In genomic region chr10:67098408-67099050, GRCm38 (mm10) we compare ENCODE assay signal across 8 mouse cellular contexts. TPM values are rescaled to one million over a fixed set of nuclear protein-coding genes. Genes with fewer than 3 reads are reported as not detected.
DNase-seq lines count a peak whose midpoint lies in the region; ATAC-seq and TF ChIP-seq lines count a peak whose summit lies in the region.

No protein-coding gene starts in this region.

- peak overlapping the region; percentile 20; the same call in 1 of the 2 replicates for H3K9ac ChIP-seq in liver, adult 2 months (ENCODE audit: low read depth, low read length)
- H3K9ac ChIP-seq in hindbrain, embryonic 13.5 days = peak overlapping the region; percentile 99
- H3K9ac ChIP-seq in liver, embryonic 15.5 days = no peak overlapping the region

- no peak for ATAC-seq in hindbrain, embryonic 13.5 days (ENCODE audit: low FRiP score)
- no peak for ATAC-seq in liver, embryonic 15.5 days (ENCODE audit: insufficient read depth)

- H3K4me3 ChIP-seq in liver, adult 2 months (ENCODE audit: insufficient read depth, low read depth, low read length) = no peak overlapping the region
- peak overlapping the region; percentile 93 for H3K4me3 ChIP-seq in hindbrain, embryonic 13.5 days
- peak overlapping the region; percentile 86; the same call in 1 of the 2 replicates for H3K4me3 ChIP-seq in liver, embryonic 15.5 days (replicated peaks)
- H3K4me3 ChIP-seq in small intestine, adult 2 months (ENCODE audit: low read depth, low read length) = no peak overlapping the region

- H3K4me1 ChIP-seq in liver, adult 2 months (ENCODE audit: control insufficient read depth, insufficient read depth, low read length) = peaks cover 46% of the 10 kb centered on the region
- peaks cover 77% of the 10 kb centered on the region for H3K4me1 ChIP-seq in hindbrain, embryonic 13.5 days (replicated peaks)
- H3K4me1 ChIP-seq in liver, embryonic 15.5 days (replicated peaks) = peaks cover 61% of the 10 kb centered on the region
- H3K4me1 ChIP-seq in small intestine, adult 2 months (ENCODE audit: control insufficient read depth, insufficient read depth, insufficient read length, low read length) = peaks cover 39% of the 10 kb centered on the region

- DNase-seq in liver, adult 2 months (ENCODE audit: extremely low read depth, low read depth, low spot score) = peak; percentile 43
- DNase-seq in liver (no peak), ZHBTc4 (ENCODE audit: low read depth, low spot score) (peak; percentile 61)
- DNase-seq in right cerebral cortex, postnatal 25 days = no peak
- no peak for DNase-seq in frontal cortex, postnatal 14 days (ENCODE audit: low spot score in 2 of 2)

- peak overlapping the region; percentile 91 for H3K4me2 ChIP-seq in hindbrain, embryonic 13.5 days
- H3K4me2 ChIP-seq in liver, embryonic 15.5 days = peak overlapping the region; percentile 90

- TF ChIP-seq CTCF in liver, adult 2 months (IDR thresholded peaks at IDR 0.05; ENCODE audit: low read depth, low read length) = no peak
- TF ChIP-seq CTCF in small intestine, adult 2 months (IDR thresholded peaks at IDR 0.05; ENCODE audit: extremely low read depth, insufficient read length, insufficient replicate concordance, low read depth, low read length) = no peak

- TF ChIP-seq POLR2A in liver, adult 2 months (IDR thresholded peaks at IDR 0.05; ENCODE audit: extremely low read depth, insufficient read depth, low read length) = no peak
- TF ChIP-seq POLR2A in small intestine, adult 2 months (IDR thresholded peaks at IDR 0.05; ENCODE audit: low read depth, low read length) = no peak

- WGBS in liver, adult 2 months = 21% methylated on average over 7 of the region's 7 CpGs
- 10% methylated on average over 7 of the region's 7 CpGs for WGBS in hindbrain, embryonic 13.5 days
- 27% methylated on average over 7 of the region's 7 CpGs for WGBS in liver, embryonic 15.5 days (ENCODE audit: insufficient replicate concordance)
- WGBS in small intestine, adult 2 months = 34% methylated on average over 7 of the region's 7 CpGs

- no peaks in the 10 kb centered on the region for H3K9me3 ChIP-seq in hindbrain, embryonic 13.5 days
- H3K9me3 ChIP-seq in liver, embryonic 15.5 days (replicated peaks) = no peaks in the 10 kb centered on the region

- no peaks in the 10 kb centered on the region for H3K27me3 ChIP-seq in liver, adult 2 months (ENCODE audit: control insufficient read depth, insufficient read depth, low read length)
- H3K27me3 ChIP-seq in hindbrain, embryonic 13.5 days = no peaks in the 10 kb centered on the region
- H3K27me3 ChIP-seq in liver, embryonic 15.5 days = peaks cover 9% of the 10 kb centered on the region; the same call in 1 of the 2 replicates
- H3K27me3 ChIP-seq in small intestine, adult 2 months (ENCODE audit: control insufficient read depth, insufficient read depth, low read length) = no peaks in the 10 kb centered on the region

- peak overlapping the region; percentile 3; the same call in 1 of the 2 replicates for H3K27ac ChIP-seq in liver, adult 2 months (replicated peaks; ENCODE audit: insufficient read depth, low read depth, low read length)
- peak overlapping the region; percentile 60 for H3K27ac ChIP-seq in hindbrain, embryonic 13.5 days
- H3K27ac ChIP-seq in liver, embryonic 15.5 days (replicated peaks) = no peak overlapping the region
- H3K27ac ChIP-seq in small intestine, adult 2 months (ENCODE audit: insufficient read depth, low read depth, low read length) = 0 out of 2 replicates have a peak overlapping the region, but pooled peaks have one; percentile 15

- H3K79me2 ChIP-seq in liver, adult 2 months (ENCODE audit: control insufficient read depth, insufficient read depth, low read length) = peaks cover 69% of the 10 kb centered on the region

- H3K36me3 ChIP-seq in liver, adult 2 months (ENCODE audit: control insufficient read depth, insufficient read depth, low read length) = no peaks in the 10 kb centered on the region
- H3K36me3 ChIP-seq in hindbrain, embryonic 13.5 days = no peaks in the 10 kb centered on the region
- H3K36me3 ChIP-seq in liver, embryonic 15.5 days (replicated peaks) = no peaks in the 10 kb centered on the region
- peaks cover 1% of the 10 kb centered on the region; the same call in 1 of the 2 replicates for H3K36me3 ChIP-seq in small intestine, adult 2 months (ENCODE audit: control insufficient read depth, insufficient read depth, low read length)

RNA-seq across cellular contexts. Expression of gene Reep3, which starts 1.8 kb away (rescaled TPM):
- total RNA-seq in liver, adult 2 months (2014; rRNA removed) = 36.1 and 38.8 TPM in 2 replicates
- 21.6 and 24.8 TPM in 2 replicates for polyA plus RNA-seq in liver, adult 2 months (2012; rRNA removed)
- polyA plus RNA-seq in hindbrain, embryonic 13.5 days (2015; fragmentation: Nextera tagmentation; extraction: Ambion mirVana) = 42.6 and 44.9 TPM in 2 replicates
- 8.9 and 9.2 TPM in 2 replicates for polyA plus RNA-seq in liver, embryonic 15.5 days (2015; fragmentation: Nextera tagmentation; extraction: Ambion mirVana)
- polyA plus RNA-seq in small intestine, adult 2 months (2012; rRNA removed) = 7.8 and 16.4 TPM in 2 replicates

RNA-seq across cellular contexts. Expression of gene Jmjd1c, which starts 2.6 kb away (rescaled TPM):
- 44.8 and 48.3 TPM in 2 replicates for total RNA-seq in liver, adult 2 months (2014; rRNA removed)
- 5.7 and 5.8 TPM in 2 replicates for polyA plus RNA-seq in liver, adult 2 months (2012; rRNA removed)
- polyA plus RNA-seq in hindbrain, embryonic 13.5 days (2015; fragmentation: Nextera tagmentation; extraction: Ambion mirVana) = 47.7 and 50.3 TPM in 2 replicates
- polyA plus RNA-seq in liver, embryonic 15.5 days (2015; fragmentation: Nextera tagmentation; extraction: Ambion mirVana) = 9.4 and 10.3 TPM in 2 replicates
- 8.6 and 22.7 TPM in 2 replicates for polyA plus RNA-seq in small intestine, adult 2 months (2012; rRNA removed)

Comparison
In these comparisons a context has a peak if more than half of its experiments do, and no peak if none do; other contexts are left out.
1. DNase-seq: peak in liver, adult 2 months (single experiment) and ZHBTc4 (single experiment); none in liver (single experiment), right cerebral cortex, postnatal 25 days (single experiment) and frontal cortex, postnatal 14 days (0 of 2).
2. H3K4me3 ChIP-seq: peak in hindbrain, embryonic 13.5 days (single experiment) and liver, embryonic 15.5 days (single experiment); none in liver, adult 2 months (single experiment) and small intestine, adult 2 months (single experiment).